Mouse (Mus musculus) layer of hippocampus, adult 2 months (tissue): ENCODE measurements at regions not wholly inside any gene's neighbourhood (a gene's known extent, or its start where the extent isn't known, plus 50 kb on each side); places are given as distances from the start of the nearest gene placed in this dataset.
"Not testable (repeated sequence)": the region's sequence is repeated elsewhere in the genome, so short reads cannot be mapped to it uniquely, and the experiment has no call there.

ENCODE experiments used
- DNase-seq, 2 experiments: peaks; one replicate each; pipeline ENCODE4 v3.0.0; 2022; ENCODE audit warnings: low spot score in 2 of 2
- H3K27ac ChIP-seq: fragments of 200-600 bp; 2 replicates; pipeline ENCODE4 v1.8.1; 2022
- H3K4me3 ChIP-seq: fragments of 200-600 bp; 2 replicates; pipeline ENCODE4 v1.8.1; 2022; ENCODE audit warnings: mild to moderate bottlenecking
- CTCF ChIP-seq: fragments of 200-600 bp; conservative IDR thresholded peaks from 2 replicates; pipeline ENCODE4 v1.8.1; 2022; ENCODE audit warnings: antibody characterized with exemption, mild to moderate bottlenecking, moderate library complexity

- H3K4me3 ChIP-seq, result no peak overlapping the region
- TF ChIP-seq CTCF, result no peak
- peak overlapping the region; percentile 77 for H3K27ac ChIP-seq
- DNase-seq, result peak; percentile 77 to 79
Observed at GRCm38 (mm10) chr16:82661015-82661414, 167.2 kb upstream of the Gm21833 start.

GRCm38 (mm10) chr16:82674926-82675325, 153.3 kb upstream of the Gm21833 start:
- TF ChIP-seq CTCF, result no peak
- no peak for DNase-seq
- Histone ChIP-seq H3K27ac (no peak overlapping the region), H3K4me3 (no peak overlapping the region)

- H3K27ac ChIP-seq, DNase-seq, H3K4me3 ChIP-seq: not testable (repeated sequence)
Observed at GRCm38 (mm10) chr16:82683113-82683512, 145.1 kb upstream of the Gm21833 start.

- no peak overlapping the region for H3K27ac ChIP-seq
- TF ChIP-seq CTCF, result no peak
- DNase-seq, result no peak
- H3K4me3 ChIP-seq, result no peak overlapping the region
Observed at GRCm38 (mm10) chr16:82700922-82701321, 127.3 kb upstream of the Gm21833 start.

GRCm38 (mm10) chr16:82711161-82711560, 117.0 kb upstream of the Gm21833 start:
- no peak for TF ChIP-seq CTCF
- Histone ChIP-seq H3K4me3 (no peak overlapping the region), H3K27ac (no peak overlapping the region)
- DNase-seq, result no peak

GRCm38 (mm10) chr16:82734117-82734516, 94.1 kb upstream of the Gm21833 start:
- Histone ChIP-seq H3K27ac (no peak overlapping the region), H3K4me3 (no peak overlapping the region)
- DNase-seq, result no peak
- TF ChIP-seq CTCF, result no peak

GRCm38 (mm10) chr16:82758466-82758865, 69.7 kb upstream of the Gm21833 start:
- no peak for DNase-seq
- H3K4me3 ChIP-seq, result no peak overlapping the region
- TF ChIP-seq CTCF, result no peak
- H3K27ac ChIP-seq, result no peak overlapping the region
